Mouse (Mus musculus) retina, adult 2 months (tissue): ENCODE results near the gene Mtss1l.
"Not testable (repeated sequence)": the region's sequence is repeated elsewhere in the genome, so short reads cannot be mapped to it uniquely, and the experiment has no call there.

Source experiments
- DNase-seq: peaks from one replicate; pipeline ENCODE4 v3.0.0-alpha.2; 2012; ENCODE audit warnings: low read depth, low spot score

The Mtss1l gene

GRCm38 (mm10) chr8:110776335-110776734, 55.1 kb downstream of the Mtss1l start:
- DNase-seq: no peak

- DNase-seq: no peak
Observed at GRCm38 (mm10) chr8:110779924-110780718, 58.8 kb downstream of the Mtss1l start.

- DNase-seq: no peak
Observed at GRCm38 (mm10) chr8:110785366-110785765, 64.1 kb downstream of the Mtss1l start.

GRCm38 (mm10) chr8:110786501-110786900, 65.2 kb downstream of the Mtss1l start:
- DNase-seq: not testable (repeated sequence)

GRCm38 (mm10) chr8:110786934-110787333, 65.7 kb downstream of the Mtss1l start:
- DNase-seq: no peak

GRCm38 (mm10) chr8:110787411-110787954, 66.2 kb downstream of the Mtss1l start:
- DNase-seq: no peak

- DNase-seq: no peak
Observed at GRCm38 (mm10) chr8:110788981-110789380, 67.7 kb downstream of the Mtss1l start.

GRCm38 (mm10) chr8:110789571-110789970, 68.3 kb downstream of the Mtss1l start:
- no peak for DNase-seq

- DNase-seq: no peak
Observed at GRCm38 (mm10) chr8:110790270-110790669, 69.0 kb downstream of the Mtss1l start.
